Comparison of ENCODE assay signal across 17 mouse cellular contexts in genomic region chr12:72757596-72757995, GRCm38 (mm10). TPM values are rescaled to one million over a fixed set of nuclear protein-coding genes. Genes with fewer than 3 reads are reported as not detected.
DNase-seq lines count a peak whose midpoint lies in the region; ATAC-seq and TF ChIP-seq lines count a peak whose summit lies in the region.
"Had no signal": no experiment of that assay in that cellular context is flagged by ENCODE, and none has a peak within 500 bp of the region (broad histone marks: within the 10 kb centered on the region; RNA-seq: fewer than 3 reads in every experiment).

No protein-coding gene starts in this region.

- H3K27ac ChIP-seq in hindbrain, embryonic 10.5 days: peak overlapping the region; percentile 82
- no peak overlapping the region for H3K27ac ChIP-seq in hindbrain, embryonic 13.5 days
- H3K27ac ChIP-seq in limb, embryonic 10.5 days: peak overlapping the region; percentile 51
- H3K27ac ChIP-seq: hindbrain, embryonic 15.5 days; limb, embryonic 13.5 days; liver, embryonic 14.5 days; stomach, embryonic 15.5 days had no signal

- H3K4me2 ChIP-seq in hindbrain, embryonic 13.5 days: no peak overlapping the region
- H3K4me2 ChIP-seq: hindbrain, embryonic 15.5 days; limb, embryonic 13.5 days; stomach, embryonic 15.5 days had no signal

- H3K4me1 ChIP-seq in hindbrain, embryonic 10.5 days (replicated peaks): peaks cover 34% of the 10 kb centered on the region
- H3K4me1 ChIP-seq in hindbrain, embryonic 13.5 days (replicated peaks): peaks cover 13% of the 10 kb centered on the region
- H3K4me1 ChIP-seq in limb, embryonic 10.5 days: peaks cover 43% of the 10 kb centered on the region

- 3% methylated on average over 1 of the region's 1 CpGs for WGBS in hindbrain, embryonic 10.5 days
- 6% methylated on average over 1 of the region's 1 CpGs for WGBS in hindbrain, embryonic 13.5 days
- 0% methylated on average over 1 of the region's 1 CpGs for WGBS in limb, embryonic 10.5 days

- no peak overlapping the region; the same call in 1 of the 2 replicates for H3K9ac ChIP-seq in hindbrain, embryonic 13.5 days
- H3K9ac ChIP-seq: hindbrain, embryonic 15.5 days; limb, embryonic 13.5 days; liver, embryonic 14.5 days; stomach, embryonic 15.5 days had no signal

- no peak for ATAC-seq in hindbrain, embryonic 13.5 days (ENCODE audit: low FRiP score)
- ATAC-seq: intestine, postnatal 0 days had no signal

- no peaks in the 10 kb centered on the region for H3K27me3 ChIP-seq in hindbrain, embryonic 10.5 days (ENCODE audit: insufficient read depth, poor library complexity, severe bottlenecking)
- no peaks in the 10 kb centered on the region for H3K27me3 ChIP-seq in hindbrain, embryonic 13.5 days
- no peaks in the 10 kb centered on the region for H3K27me3 ChIP-seq in limb, embryonic 10.5 days (ENCODE audit: low read depth, poor library complexity, severe bottlenecking)
- H3K27me3 ChIP-seq: hindbrain, embryonic 15.5 days; limb, embryonic 13.5 days; stomach, embryonic 15.5 days had no signal

- no peak overlapping the region for H3K4me3 ChIP-seq in hindbrain, embryonic 10.5 days
- no peak overlapping the region for H3K4me3 ChIP-seq in hindbrain, embryonic 13.5 days
- H3K4me3 ChIP-seq in limb, embryonic 10.5 days: no peak overlapping the region
- H3K4me3 ChIP-seq: hindbrain, embryonic 15.5 days; limb, embryonic 13.5 days; stomach, embryonic 15.5 days had no signal

- no peak for TF ChIP-seq CTCF in brain, embryonic 14.5 days (IDR thresholded peaks at IDR 0.05; ENCODE audit: borderline replicate concordance, extremely low read depth, insufficient read depth, insufficient read length)

- no peaks in the 10 kb centered on the region for H3K9me3 ChIP-seq in hindbrain, embryonic 10.5 days
- H3K9me3 ChIP-seq in hindbrain, embryonic 13.5 days: no peaks in the 10 kb centered on the region
- no peaks in the 10 kb centered on the region for H3K9me3 ChIP-seq in limb, embryonic 10.5 days (replicated peaks)
- H3K9me3 ChIP-seq: G1E; hindbrain, embryonic 15.5 days; limb, embryonic 13.5 days; stomach, embryonic 15.5 days had no signal

- H3K36me3 ChIP-seq in hindbrain, embryonic 10.5 days: no peaks in the 10 kb centered on the region
- no peaks in the 10 kb centered on the region for H3K36me3 ChIP-seq in hindbrain, embryonic 13.5 days
- H3K36me3 ChIP-seq in limb, embryonic 10.5 days: no peaks in the 10 kb centered on the region
- H3K36me3 ChIP-seq: hindbrain, embryonic 15.5 days; limb, embryonic 13.5 days; stomach, embryonic 15.5 days had no signal

- DNase-seq in hindbrain, embryonic 10.5 days (ENCODE audit: low spot score): peak; percentile 52
- peak; percentile 72 for DNase-seq in ES-CJ7 (ENCODE audit: low read depth, low spot score)
- DNase-seq in brain, embryonic 14.5 days (ENCODE audit: low read depth): peak; percentile 11
- peak; percentile 43 for DNase-seq in limb, embryonic 10.5 days (ENCODE audit: low spot score)
- DNase-seq in adrenal gland, adult 18-20 months (ENCODE audit: low spot score in 2 of 2): no peak
- DNase-seq in lung, postnatal 25 days (ENCODE audit: low spot score): no peak
- DNase-seq: adrenal gland, postnatal 14 days; cerebellum, adult 18-20 months; gastrocnemius, postnatal 25 days; spleen, adult 18-20 months had no signal

- TF ChIP-seq POLR2A in brain, embryonic 14.5 days (IDR thresholded peaks at IDR 0.05; ENCODE audit: borderline replicate concordance, extremely low read depth, insufficient read depth, insufficient read length, poor library complexity, severe bottlenecking): no peak

RNA-seq across cellular contexts. Expression of gene Ppm1a, which starts 0.3 kb away (rescaled TPM):
- 43.9 and 54.3 TPM in 2 replicates for polyA plus RNA-seq in hindbrain, embryonic 10.5 days (2016; fragmentation: Nextera tagmentation; extraction: Ambion mirVana)
- polyA plus RNA-seq in hindbrain, embryonic 13.5 days (2015; fragmentation: Nextera tagmentation; extraction: Ambion mirVana): 60.2 and 63.8 TPM in 2 replicates
- polyA plus RNA-seq in brain, embryonic 14.5 days (2012; rRNA removed): 113 and 137 TPM in 2 replicates
- polyA plus RNA-seq in limb, embryonic 10.5 days (2016; fragmentation: Nextera tagmentation; extraction: Ambion mirVana): 42.1 and 51.1 TPM in 2 replicates
- 100 to 1,000 TPM; 235 to 281 TPM for total RNA-seq in adrenal gland, adult 18-20 months (2021)

Comparison
In these comparisons a context has a peak if more than half of its experiments do, and no peak if none do; other contexts are left out.
1. DNase-seq: peak in hindbrain, embryonic 10.5 days (single experiment), ES-CJ7 (single experiment), brain, embryonic 14.5 days (single experiment) and limb, embryonic 10.5 days (single experiment); none in adrenal gland, adult 18-20 months (0 of 2) and lung, postnatal 25 days (single experiment).